Mouse (Mus musculus): Measurements from ENCODE around the gene Sez6l2. TPM values are rescaled to one million over a fixed set of nuclear protein-coding genes. Genes with fewer than 3 reads are reported as not detected.

The Sez6l2 gene
- total and polyA plus RNA-seq, 2 experiments: 0.28 to 0.60 TPM

DNA sequence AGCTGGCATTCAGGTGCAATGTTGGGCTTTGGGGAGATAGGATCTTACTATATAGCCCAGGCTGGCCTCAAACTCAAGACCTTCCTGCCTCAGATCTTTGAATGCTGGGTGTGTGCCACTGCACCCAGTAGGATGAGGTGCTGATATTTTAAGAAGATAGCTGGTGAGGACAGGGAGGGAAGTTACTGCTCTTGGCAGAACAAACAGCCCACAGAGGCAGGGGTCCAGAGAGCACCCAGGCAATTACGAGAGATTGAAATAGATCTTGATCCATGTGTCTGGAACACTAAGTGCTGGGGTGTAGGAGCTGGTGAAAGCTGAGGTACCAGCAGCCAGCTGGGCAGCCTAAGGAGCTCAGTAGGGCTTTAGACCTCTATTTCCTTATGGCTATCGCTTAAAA, 31.2 kb downstream of the Sez6l2 start:
- Histone ChIP-seq H3K79me2 (ENCODE audit: control insufficient read depth, insufficient read depth, low read length) (peaks cover 4% of the 10 kb centered on the region; the same call in 1 of the 2 replicates), H3K9ac (ENCODE audit: low read depth, low read length) (no peak overlapping the region), H3K27me3 (ENCODE audit: control insufficient read depth, insufficient read depth, low read length) (no peaks in the 10 kb centered on the region), H3K27ac (replicated peaks; ENCODE audit: insufficient read depth, low read depth, low read length) (no peak overlapping the region), H3K4me3 (ENCODE audit: insufficient read depth, low read depth, low read length) (no peak overlapping the region), H3K36me3 (ENCODE audit: control insufficient read depth, insufficient read depth, low read length) (peaks cover 2% of the 10 kb centered on the region; the same call in 1 of the 2 replicates), H3K4me1 (ENCODE audit: control insufficient read depth, insufficient read depth, low read length) (peaks cover 4% of the 10 kb centered on the region)
- DNase-seq (ENCODE audit: extremely low read depth, low read depth, low spot score): no peak
- WGBS: 97% methylated on average over 2 of the region's 2 CpGs
- TF ChIP-seq POLR2A (IDR thresholded peaks at IDR 0.05; ENCODE audit: extremely low read depth, insufficient read depth, low read length) (no peak), CTCF (IDR thresholded peaks at IDR 0.05; ENCODE audit: low read depth, low read length) (no peak)

GRCm38 (mm10) chr7:126982054-126982453, 31.7 kb downstream of the Sez6l2 start:
- no peaks in the 10 kb centered on the region for H3K27me3 ChIP-seq (ENCODE audit: control insufficient read depth, insufficient read depth, low read length)
- peaks cover 2% of the 10 kb centered on the region; the same call in 1 of the 2 replicates for H3K36me3 ChIP-seq (ENCODE audit: control insufficient read depth, insufficient read depth, low read length)
- no peak overlapping the region for H3K9ac ChIP-seq (ENCODE audit: low read depth, low read length)
- DNase-seq (ENCODE audit: extremely low read depth, low read depth, low spot score): peak; percentile 80
- no peak overlapping the region for H3K27ac ChIP-seq (replicated peaks; ENCODE audit: insufficient read depth, low read depth, low read length)
- no peak for TF ChIP-seq CTCF (IDR thresholded peaks at IDR 0.05; ENCODE audit: low read depth, low read length)
- TF ChIP-seq POLR2A (IDR thresholded peaks at IDR 0.05; ENCODE audit: extremely low read depth, insufficient read depth, low read length): no peak
- WGBS: 11% methylated on average over 4 of the region's 4 CpGs
- H3K4me3 ChIP-seq (ENCODE audit: insufficient read depth, low read depth, low read length): no peak overlapping the region
- H3K79me2 ChIP-seq (ENCODE audit: control insufficient read depth, insufficient read depth, low read length): no peaks in the 10 kb centered on the region
- peaks cover 2% of the 10 kb centered on the region for H3K4me1 ChIP-seq (ENCODE audit: control insufficient read depth, insufficient read depth, low read length)

- H3K27ac ChIP-seq (replicated peaks; ENCODE audit: insufficient read depth, low read depth, low read length): no peak overlapping the region
- peaks cover 2% of the 10 kb centered on the region; the same call in 1 of the 2 replicates for H3K36me3 ChIP-seq (ENCODE audit: control insufficient read depth, insufficient read depth, low read length)
- H3K4me3 ChIP-seq (ENCODE audit: insufficient read depth, low read depth, low read length): no peak overlapping the region
- TF ChIP-seq POLR2A (IDR thresholded peaks at IDR 0.05; ENCODE audit: extremely low read depth, insufficient read depth, low read length): no peak
- H3K27me3 ChIP-seq (ENCODE audit: control insufficient read depth, insufficient read depth, low read length): no peaks in the 10 kb centered on the region
- H3K4me1 ChIP-seq (ENCODE audit: control insufficient read depth, insufficient read depth, low read length): no peaks in the 10 kb centered on the region; the same call in 1 of the 2 replicates
- H3K9ac ChIP-seq (ENCODE audit: low read depth, low read length): no peak overlapping the region
- H3K79me2 ChIP-seq (ENCODE audit: control insufficient read depth, insufficient read depth, low read length): no peaks in the 10 kb centered on the region
- WGBS: 79% methylated on average over 7 of the region's 7 CpGs
- no peak for DNase-seq (ENCODE audit: extremely low read depth, low read depth, low spot score)
Measured at GRCm38 (mm10) chr7:126983113-126983512, 32.8 kb downstream of the Sez6l2 start.

DNA sequence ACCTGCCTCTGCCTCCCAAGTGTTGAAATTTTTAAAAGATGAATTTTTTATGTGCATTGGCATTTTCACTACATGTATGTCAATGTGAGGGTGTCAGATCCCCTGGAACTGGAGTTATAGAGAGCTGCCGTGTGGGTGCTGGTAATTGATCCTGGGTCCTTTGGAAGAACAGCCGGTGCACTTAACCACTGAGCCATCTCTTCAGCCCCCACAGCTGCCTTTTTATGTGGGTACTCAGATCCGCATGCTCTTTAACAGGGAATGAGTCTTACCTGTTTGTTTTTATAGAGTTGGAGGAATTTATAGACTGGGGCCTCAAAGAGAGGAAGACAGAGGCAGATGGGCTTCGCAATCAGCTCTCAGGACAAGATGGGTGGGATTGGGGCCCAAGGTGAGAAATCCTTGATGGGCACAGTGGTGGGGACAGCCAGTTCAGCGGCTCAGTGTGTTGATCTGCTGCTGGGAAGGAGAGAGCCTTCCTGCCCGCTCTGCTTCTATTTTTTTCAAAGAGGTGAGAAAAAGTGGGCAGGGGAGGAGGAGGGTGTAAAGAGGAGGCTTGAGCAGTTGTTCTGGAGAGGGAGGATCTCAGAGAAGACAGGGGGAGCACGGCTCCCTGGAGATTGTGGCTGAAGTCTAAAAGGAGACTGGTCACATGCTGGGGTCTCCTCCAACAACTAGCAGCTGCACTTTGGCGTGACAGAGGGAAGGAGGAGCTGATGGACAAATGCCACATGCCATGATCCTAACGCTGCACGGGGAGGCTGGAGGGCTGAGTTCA, 34.5 kb downstream of the Sez6l2 start:
- Histone ChIP-seq H3K4me3 (ENCODE audit: insufficient read depth, low read depth, low read length) (no peak overlapping the region), H3K9ac (ENCODE audit: low read depth, low read length) (no peak overlapping the region), H3K36me3 (ENCODE audit: control insufficient read depth, insufficient read depth, low read length) (peaks cover 9% of the 10 kb centered on the region), H3K27me3 (ENCODE audit: control insufficient read depth, insufficient read depth, low read length) (no peaks in the 10 kb centered on the region), H3K79me2 (ENCODE audit: control insufficient read depth, insufficient read depth, low read length) (no peaks in the 10 kb centered on the region), H3K27ac (replicated peaks; ENCODE audit: insufficient read depth, low read depth, low read length) (no peak overlapping the region), H3K4me1 (ENCODE audit: control insufficient read depth, insufficient read depth, low read length) (no peaks in the 10 kb centered on the region)
- TF ChIP-seq POLR2A (IDR thresholded peaks at IDR 0.05; ENCODE audit: extremely low read depth, insufficient read depth, low read length): no peak
- no peak for TF ChIP-seq CTCF (IDR thresholded peaks at IDR 0.05; ENCODE audit: low read depth, low read length)
- WGBS: 79% methylated on average over 10 of the region's 10 CpGs
- no peak for DNase-seq (ENCODE audit: extremely low read depth, low read depth, low spot score)

GRCm38 (mm10) chr7:126986319-126986718, 36.0 kb downstream of the Sez6l2 start:
- TF ChIP-seq CTCF (IDR thresholded peaks at IDR 0.05; ENCODE audit: low read depth, low read length) (peak; percentile 77), POLR2A (IDR thresholded peaks at IDR 0.05; ENCODE audit: extremely low read depth, insufficient read depth, low read length) (no peak)
- H3K9ac ChIP-seq (ENCODE audit: low read depth, low read length): no peak overlapping the region
- H3K27ac ChIP-seq (replicated peaks; ENCODE audit: insufficient read depth, low read depth, low read length): no peak overlapping the region
- H3K36me3 ChIP-seq (ENCODE audit: control insufficient read depth, insufficient read depth, low read length): peaks cover 13% of the 10 kb centered on the region
- 49% methylated on average over 9 of the region's 9 CpGs for WGBS
- no peaks in the 10 kb centered on the region for H3K27me3 ChIP-seq (ENCODE audit: control insufficient read depth, insufficient read depth, low read length)
- no peaks in the 10 kb centered on the region for H3K4me1 ChIP-seq (ENCODE audit: control insufficient read depth, insufficient read depth, low read length)
- no peaks in the 10 kb centered on the region for H3K79me2 ChIP-seq (ENCODE audit: control insufficient read depth, insufficient read depth, low read length)
- no peak overlapping the region for H3K4me3 ChIP-seq (ENCODE audit: insufficient read depth, low read depth, low read length)
- DNase-seq (ENCODE audit: extremely low read depth, low read depth, low spot score): peak; percentile 36

DNA sequence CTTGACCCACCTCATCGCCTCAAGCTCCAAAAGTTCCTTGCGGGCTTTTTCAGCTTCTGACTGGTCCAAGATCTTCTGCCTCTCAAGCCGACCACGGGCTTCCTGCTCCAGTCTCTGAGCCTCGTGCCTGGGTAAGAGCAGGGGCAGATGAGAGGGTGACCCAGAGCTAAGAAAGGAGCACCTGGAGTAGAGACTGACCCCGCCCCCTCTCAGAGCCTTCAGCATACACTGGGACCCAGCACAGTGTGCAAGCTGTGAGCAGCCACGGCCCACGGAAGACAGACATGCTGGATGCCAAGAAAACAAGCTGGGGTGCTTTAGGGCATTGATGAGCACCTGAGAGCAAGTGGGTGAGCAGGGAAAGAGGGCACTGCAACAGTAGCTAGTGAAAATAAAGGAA, 38.5 kb downstream of the Sez6l2 start:
- H3K4me1 ChIP-seq (ENCODE audit: control insufficient read depth, insufficient read depth, low read length): no peaks in the 10 kb centered on the region
- WGBS: 84% methylated on average over 8 of the region's 8 CpGs
- H3K79me2 ChIP-seq (ENCODE audit: control insufficient read depth, insufficient read depth, low read length): no peaks in the 10 kb centered on the region
- no peaks in the 10 kb centered on the region for H3K27me3 ChIP-seq (ENCODE audit: control insufficient read depth, insufficient read depth, low read length)
- no peak for DNase-seq (ENCODE audit: extremely low read depth, low read depth, low spot score)
- no peak for TF ChIP-seq CTCF (IDR thresholded peaks at IDR 0.05; ENCODE audit: low read depth, low read length)
- no peak for TF ChIP-seq POLR2A (IDR thresholded peaks at IDR 0.05; ENCODE audit: extremely low read depth, insufficient read depth, low read length)
- no peak overlapping the region for H3K4me3 ChIP-seq (ENCODE audit: insufficient read depth, low read depth, low read length)
- peaks cover 15% of the 10 kb centered on the region for H3K36me3 ChIP-seq (ENCODE audit: control insufficient read depth, insufficient read depth, low read length)
- H3K27ac ChIP-seq (replicated peaks; ENCODE audit: insufficient read depth, low read depth, low read length): no peak overlapping the region
- H3K9ac ChIP-seq (ENCODE audit: low read depth, low read length): no peak overlapping the region
